Mouse (Mus musculus): ENCODE data around the gene Gucy2c. TPM values are rescaled to one million over a fixed set of nuclear protein-coding genes. Genes with fewer than 3 reads are reported as not detected.

The Gucy2c gene
- polyA plus RNA-seq, 1 experiment from 2014 or later: 0.14 TPM

GRCm38 (mm10) chr6:136669274-136669673, 112.3 kb downstream of the Gucy2c start:
- WGBS: 45% methylated on average over 5 of the region's 5 CpGs
- Histone ChIP-seq H3K4me3 (ENCODE audit: low read depth, low read length) (no peak overlapping the region), H3K4me1 (ENCODE audit: control insufficient read depth, insufficient read depth, low read length) (no peaks in the 10 kb centered on the region), H3K9ac (replicated peaks; ENCODE audit: low read length) (no peak overlapping the region), H3K27ac (replicated peaks; ENCODE audit: low read depth, low read length) (no peak overlapping the region), H3K4me2 (ENCODE audit: low read depth, low read length) (no peak overlapping the region), H3K27me3 (ENCODE audit: control insufficient read depth, insufficient read depth, low read length) (no peaks in the 10 kb centered on the region), H3K9me3 (replicated peaks; ENCODE audit: control insufficient read depth, low read length) (no peaks in the 10 kb centered on the region), H3K36me3 (replicated peaks; ENCODE audit: control insufficient read depth, insufficient read depth, low read depth, low read length) (no peaks in the 10 kb centered on the region)
- ATAC-seq (replicated peaks; ENCODE audit: insufficient number of reproducible peaks, low FRiP score, low TSS enrichment, low read depth) (no peak), DNase-seq (ENCODE audit: low spot score) (no peak)

DNA sequence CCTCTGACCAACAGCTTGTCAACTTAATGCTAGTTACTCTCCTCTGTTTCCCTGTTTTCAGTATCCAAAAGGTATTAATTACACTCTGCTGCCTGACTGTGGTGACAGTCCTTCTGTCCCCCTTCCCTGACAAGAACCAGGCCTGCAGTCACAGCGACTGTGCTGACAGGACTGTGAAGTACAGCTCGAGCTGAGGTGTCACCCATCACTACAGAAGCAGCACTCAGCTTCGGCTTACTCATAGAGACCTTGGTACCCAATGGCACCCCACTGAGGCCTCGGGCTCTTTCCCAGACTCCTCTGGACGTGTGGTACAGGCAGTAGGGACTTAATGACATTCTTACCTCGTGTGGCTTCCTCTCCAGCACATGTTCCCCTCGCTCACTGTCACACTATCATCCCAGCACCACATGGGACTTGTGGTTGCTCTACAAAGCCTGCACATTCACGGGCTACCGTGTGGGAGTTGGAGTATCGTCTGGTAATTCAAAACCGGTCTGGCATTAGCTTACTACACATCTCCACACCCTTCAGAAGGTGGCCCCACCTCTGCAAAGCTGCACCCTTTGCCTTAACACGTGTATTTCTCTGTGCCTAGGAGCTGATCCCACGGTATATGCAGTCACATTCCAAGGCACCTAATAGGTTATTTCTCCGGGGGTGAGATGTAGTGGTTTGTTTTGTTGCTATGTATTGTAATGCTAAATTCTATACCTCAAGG, 113.1 kb downstream of the Gucy2c start:
- H3K9ac ChIP-seq (replicated peaks; ENCODE audit: low read length): no peak overlapping the region
- H3K4me3 ChIP-seq (ENCODE audit: low read depth, low read length): no peak overlapping the region
- H3K4me1 ChIP-seq (ENCODE audit: control insufficient read depth, insufficient read depth, low read length): no peaks in the 10 kb centered on the region
- no peaks in the 10 kb centered on the region for H3K36me3 ChIP-seq (replicated peaks; ENCODE audit: control insufficient read depth, insufficient read depth, low read depth, low read length)
- DNase-seq (ENCODE audit: low spot score) (no peak), ATAC-seq (replicated peaks; ENCODE audit: insufficient number of reproducible peaks, low FRiP score, low TSS enrichment, low read depth) (no peak)
- H3K9me3 ChIP-seq (replicated peaks; ENCODE audit: control insufficient read depth, low read length): no peaks in the 10 kb centered on the region
- H3K27ac ChIP-seq (replicated peaks; ENCODE audit: low read depth, low read length): no peak overlapping the region
- H3K4me2 ChIP-seq (ENCODE audit: low read depth, low read length): no peak overlapping the region
- 54% methylated on average over 14 of the region's 14 CpGs for WGBS
- no peaks in the 10 kb centered on the region for H3K27me3 ChIP-seq (ENCODE audit: control insufficient read depth, insufficient read depth, low read length)

DNA sequence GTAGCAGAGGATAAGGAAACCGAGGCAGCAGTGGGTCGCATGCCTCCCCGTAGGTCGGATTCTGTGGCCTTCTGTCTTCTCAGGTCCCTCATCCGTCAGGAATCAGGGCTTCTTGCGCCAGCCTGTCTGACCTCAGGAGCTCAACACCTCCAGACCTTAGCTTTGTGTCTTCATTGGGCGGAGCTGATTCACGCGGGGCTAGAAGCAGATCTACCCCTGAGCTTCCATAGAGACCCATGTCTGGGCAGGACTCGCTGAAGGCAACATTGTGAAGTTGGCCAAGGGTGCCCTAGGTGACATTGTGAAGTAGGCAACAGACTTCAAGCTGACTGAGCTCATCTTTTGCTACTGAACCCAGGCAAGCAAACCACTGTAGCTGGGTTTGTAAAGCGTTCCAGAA, 119.5 kb downstream of the Gucy2c start:
- 17% methylated on average over 11 of the region's 11 CpGs for WGBS
- ATAC-seq (replicated peaks; ENCODE audit: insufficient number of reproducible peaks, low FRiP score, low TSS enrichment, low read depth) (no peak), DNase-seq (ENCODE audit: low spot score) (no peak)
- Histone ChIP-seq H3K4me2 (ENCODE audit: low read depth, low read length) (peak overlapping the region; percentile 59), H3K9ac (replicated peaks; ENCODE audit: low read length) (no peak overlapping the region), H3K4me3 (ENCODE audit: low read depth, low read length) (peak overlapping the region; percentile 35), H3K36me3 (replicated peaks; ENCODE audit: control insufficient read depth, insufficient read depth, low read depth, low read length) (no peaks in the 10 kb centered on the region), H3K27ac (replicated peaks; ENCODE audit: low read depth, low read length) (no peak overlapping the region), H3K27me3 (ENCODE audit: control insufficient read depth, insufficient read depth, low read length) (peaks cover 17% of the 10 kb centered on the region), H3K9me3 (replicated peaks; ENCODE audit: control insufficient read depth, low read length) (no peaks in the 10 kb centered on the region), H3K4me1 (ENCODE audit: control insufficient read depth, insufficient read depth, low read length) (peaks cover 2% of the 10 kb centered on the region; the same call in 1 of the 2 replicates)

GRCm38 (mm10) chr6:136661706-136662016, 119.9 kb downstream of the Gucy2c start, which contains the start of gene Plbd1:
Plbd1 (minus strand) TSS chr6:136661928.
- Histone ChIP-seq H3K36me3 (replicated peaks; ENCODE audit: control insufficient read depth, insufficient read depth, low read depth, low read length) (no peaks in the 10 kb centered on the region), H3K9ac (replicated peaks; ENCODE audit: low read length) (peak within 1 kb of the TSS; percentile 42), H3K27ac (replicated peaks; ENCODE audit: low read depth, low read length) (no peak within 1 kb of the TSS), H3K4me1 (ENCODE audit: control insufficient read depth, insufficient read depth, low read length) (peaks cover 2% of the 10 kb centered on the region; the same call in 1 of the 2 replicates), H3K4me3 (ENCODE audit: low read depth, low read length) (peak within 1 kb of the TSS; percentile 35), H3K4me2 (ENCODE audit: low read depth, low read length) (peak within 1 kb of the TSS; percentile 59), H3K27me3 (ENCODE audit: control insufficient read depth, insufficient read depth, low read length) (peaks cover 17% of the 10 kb centered on the region), H3K9me3 (replicated peaks; ENCODE audit: control insufficient read depth, low read length) (no peaks in the 10 kb centered on the region)
- ATAC-seq (replicated peaks; ENCODE audit: insufficient number of reproducible peaks, low FRiP score, low TSS enrichment, low read depth): peak; percentile 34; the same call in 1 of the 2 replicates
- under 1% methylated on average over 19 of the region's 19 CpGs for WGBS
- peak; percentile 36 for DNase-seq (ENCODE audit: low spot score)

- peak overlapping the region; percentile 59 for H3K4me2 ChIP-seq (ENCODE audit: low read depth, low read length)
- peak overlapping the region; percentile 42 for H3K9ac ChIP-seq (replicated peaks; ENCODE audit: low read length)
- no peaks in the 10 kb centered on the region for H3K9me3 ChIP-seq (replicated peaks; ENCODE audit: control insufficient read depth, low read length)
- peaks cover 17% of the 10 kb centered on the region for H3K27me3 ChIP-seq (ENCODE audit: control insufficient read depth, insufficient read depth, low read length)
- 0 out of 2 replicates have a peak, but pooled peaks have one; percentile 34 for ATAC-seq (replicated peaks; ENCODE audit: insufficient number of reproducible peaks, low FRiP score, low TSS enrichment, low read depth)
- H3K4me3 ChIP-seq (ENCODE audit: low read depth, low read length): peak overlapping the region; percentile 35
- WGBS: 14% methylated on average over 34 of the region's 34 CpGs
- no peak overlapping the region for H3K27ac ChIP-seq (replicated peaks; ENCODE audit: low read depth, low read length)
- no peak for DNase-seq (ENCODE audit: low spot score)
- peaks cover 2% of the 10 kb centered on the region; the same call in 1 of the 2 replicates for H3K4me1 ChIP-seq (ENCODE audit: control insufficient read depth, insufficient read depth, low read length)
- no peaks in the 10 kb centered on the region for H3K36me3 ChIP-seq (replicated peaks; ENCODE audit: control insufficient read depth, insufficient read depth, low read depth, low read length)
Observed at GRCm38 (mm10) chr6:136660831-136661705, 120.5 kb downstream of the Gucy2c start.

- WGBS: 89% methylated on average over 9 of the region's 9 CpGs
- peaks cover 2% of the 10 kb centered on the region; the same call in 1 of the 2 replicates for H3K4me1 ChIP-seq (ENCODE audit: control insufficient read depth, insufficient read depth, low read length)
- no peak overlapping the region for H3K9ac ChIP-seq (replicated peaks; ENCODE audit: low read length)
- H3K9me3 ChIP-seq (replicated peaks; ENCODE audit: control insufficient read depth, low read length): no peaks in the 10 kb centered on the region
- no peak overlapping the region for H3K4me3 ChIP-seq (ENCODE audit: low read depth, low read length)
- H3K27me3 ChIP-seq (ENCODE audit: control insufficient read depth, insufficient read depth, low read length): peaks cover 17% of the 10 kb centered on the region
- no peak for DNase-seq (ENCODE audit: low spot score)
- no peak overlapping the region for H3K4me2 ChIP-seq (ENCODE audit: low read depth, low read length)
- H3K36me3 ChIP-seq (replicated peaks; ENCODE audit: control insufficient read depth, insufficient read depth, low read depth, low read length): no peaks in the 10 kb centered on the region
- no peak for ATAC-seq (replicated peaks; ENCODE audit: insufficient number of reproducible peaks, low FRiP score, low TSS enrichment, low read depth)
- H3K27ac ChIP-seq (replicated peaks; ENCODE audit: low read depth, low read length): no peak overlapping the region
Observed at GRCm38 (mm10) chr6:136659226-136659625, 122.3 kb downstream of the Gucy2c start.

GRCm38 (mm10) chr6:136658303-136658702, 123.3 kb downstream of the Gucy2c start:
- Histone ChIP-seq H3K9ac (replicated peaks; ENCODE audit: low read length) (no peak overlapping the region), H3K36me3 (replicated peaks; ENCODE audit: control insufficient read depth, insufficient read depth, low read depth, low read length) (no peaks in the 10 kb centered on the region), H3K27ac (replicated peaks; ENCODE audit: low read depth, low read length) (no peak overlapping the region), H3K9me3 (replicated peaks; ENCODE audit: control insufficient read depth, low read length) (no peaks in the 10 kb centered on the region), H3K4me3 (ENCODE audit: low read depth, low read length) (no peak overlapping the region), H3K4me1 (ENCODE audit: control insufficient read depth, insufficient read depth, low read length) (peaks cover 2% of the 10 kb centered on the region; the same call in 1 of the 2 replicates), H3K27me3 (ENCODE audit: control insufficient read depth, insufficient read depth, low read length) (peaks cover 17% of the 10 kb centered on the region), H3K4me2 (ENCODE audit: low read depth, low read length) (no peak overlapping the region)
- no peak for DNase-seq (ENCODE audit: low spot score)
- WGBS: 90% methylated on average over 4 of the region's 4 CpGs
- no peak for ATAC-seq (replicated peaks; ENCODE audit: insufficient number of reproducible peaks, low FRiP score, low TSS enrichment, low read depth)

- 69% methylated on average over 11 of the region's 11 CpGs for WGBS
- no peak for ATAC-seq (replicated peaks; ENCODE audit: insufficient number of reproducible peaks, low FRiP score, low TSS enrichment, low read depth)
- H3K4me2 ChIP-seq (ENCODE audit: low read depth, low read length): no peak overlapping the region
Observed at GRCm38 (mm10) chr6:136655786-136656185, 125.8 kb downstream of the Gucy2c start.

More at GRCm38 (mm10) chr6:136655786-136656185, 125.8 kb downstream of the Gucy2c start:
- H3K9me3 ChIP-seq (replicated peaks; ENCODE audit: control insufficient read depth, low read length): no peaks in the 10 kb centered on the region
- H3K4me3 ChIP-seq (ENCODE audit: low read depth, low read length): no peak overlapping the region
- H3K27me3 ChIP-seq (ENCODE audit: control insufficient read depth, insufficient read depth, low read length): peaks cover 3% of the 10 kb centered on the region
- H3K9ac ChIP-seq (replicated peaks; ENCODE audit: low read length): no peak overlapping the region
- no peak overlapping the region for H3K27ac ChIP-seq (replicated peaks; ENCODE audit: low read depth, low read length)
- no peaks in the 10 kb centered on the region for H3K4me1 ChIP-seq (ENCODE audit: control insufficient read depth, insufficient read depth, low read length)
- no peak for DNase-seq (ENCODE audit: low spot score)
- no peaks in the 10 kb centered on the region for H3K36me3 ChIP-seq (replicated peaks; ENCODE audit: control insufficient read depth, insufficient read depth, low read depth, low read length)

All from embryonic facial prominence, embryonic 11.5 days (tissue).